Mouse (Mus musculus) G1E (cell line): ENCODE measurements around the gene Crlf1. TPM values are rescaled to one million over a fixed set of nuclear protein-coding genes. Genes with fewer than 3 reads are reported as not detected.

Experiments used
- ATAC-seq: 2 replicates; pipeline ENCODE4 v1.8.0; 2016; ENCODE audit warnings: mild to moderate bottlenecking; ENCODE audit not compliant: insufficient number of reproducible peaks, poor library complexity, low FRiP score, severe bottlenecking; ENCODE audit errors: extremely low read depth
- DNase-seq: peaks from one replicate; pipeline ENCODE4 v3.0.0; 2012; ENCODE audit warnings: low spot score
- H3K27me3 ChIP-seq: 2 replicates; pipeline ENCODE4 v1.6.1; 2012; ENCODE audit warnings: mild to moderate bottlenecking, low read length, inconsistent platforms; ENCODE audit not compliant: insufficient read depth
- H3K36me3 ChIP-seq: replicated peaks from 2 replicates; pipeline ENCODE3; 2012; ENCODE audit warnings: mild to moderate bottlenecking, inconsistent platforms
- H3K4me1 ChIP-seq: 2 replicates; pipeline ENCODE4 v1.6.1; 2012; ENCODE audit warnings: low read depth, low read length, inconsistent platforms, mixed read lengths; ENCODE audit not compliant: insufficient read depth
- H3K4me3 ChIP-seq: 2 replicates; pipeline ENCODE4 v1.5.1; 2012; ENCODE audit warnings: low read depth, mild to moderate bottlenecking, inconsistent platforms, low read length, moderate library complexity, mixed read lengths
- H3K9me3 ChIP-seq: replicated peaks from 2 replicates; pipeline ENCODE4 v1.6.1; 2012; ENCODE audit warnings: inconsistent platforms
- CTCF ChIP-seq: IDR thresholded peaks from 2 replicates; pipeline ENCODE4 v1.5.1; 2012; ENCODE audit warnings: low read depth, low read length, inconsistent platforms, mixed read lengths
- GATA1 ChIP-seq: IDR thresholded peaks from 2 replicates; pipeline ENCODE4 v1.6.1; 2012; ENCODE audit warnings: borderline replicate concordance, low read length, inconsistent platforms, mixed read lengths
- GATA2 ChIP-seq: IDR thresholded peaks from 2 replicates; pipeline ENCODE4 v1.6.1; 2012; ENCODE audit warnings: low read depth, low read length, inconsistent platforms, borderline replicate concordance
- POLR2AphosphoS5 ChIP-seq: IDR thresholded peaks from 2 replicates; pipeline ENCODE4 v1.6.1; 2012; ENCODE audit warnings: low read depth, low read length, inconsistent platforms; ENCODE audit not compliant: insufficient replicate concordance
- TAL1 ChIP-seq: conservative IDR thresholded peaks from 2 replicates; pipeline ENCODE4 v1.6.1; 2012; ENCODE audit warnings: low read depth, low read length, inconsistent platforms, mixed read lengths
- polyA plus RNA-seq: library from polyadenylated mRNA; stranded (reverse); fragments of >175 nt; gene quantifications from 2 replicates; pipeline ENCODE4 v1.2.3, GENCODE M21; 2012
- total RNA-seq, 2 experiments: library from RNA; stranded (forward) in 1 of 2; stranded (reverse) in 1 of 2; fragments of 200-1000 nt in 1 of 2; fragments of >200 nt in 1 of 2; fragmentation: Nextera tagmentation in 1 of 2; gene quantifications; 2 replicates each; pipeline ENCODE4 v1.2.3; 2014 to 2017

Crlf1 gene
- total and polyA plus RNA-seq, 3 experiments, result not detected

DNA sequence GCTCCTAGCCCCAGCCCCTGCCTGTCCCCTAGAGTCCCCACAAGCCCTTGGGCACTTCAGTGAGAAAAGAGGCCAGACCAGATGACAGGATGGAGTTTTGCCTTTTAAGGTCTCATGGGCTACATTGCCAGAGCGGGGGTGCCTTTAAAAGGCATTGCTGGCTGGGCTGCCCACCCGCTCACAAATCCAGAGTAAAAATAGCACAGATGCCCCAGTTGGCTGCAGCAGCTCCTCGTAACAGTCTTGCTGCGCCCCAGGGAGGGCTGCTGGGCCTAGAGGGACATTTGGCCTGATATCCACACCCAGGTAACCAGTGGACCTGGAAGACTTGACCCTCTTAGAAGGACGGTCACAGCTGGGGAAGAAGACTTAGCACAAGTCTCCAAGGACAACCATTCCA, 39.1 kb upstream of the Crlf1 start:
- Histone ChIP-seq H3K36me3 (peaks cover 95% of the 10 kb centered on the region), H3K4me3 (no peak overlapping the region), H3K27me3 (peaks cover 5% of the 10 kb centered on the region; the same call in 1 of the 2 replicates), H3K9me3 (peaks cover 7% of the 10 kb centered on the region), H3K4me1 (peaks cover 74% of the 10 kb centered on the region)
- no peak for DNase-seq
- no peak for ATAC-seq
- TF ChIP-seq TAL1 (no peak), POLR2AphosphoS5 (no peak), CTCF (no peak), GATA2 (no peak), GATA1 (no peak)

GRCm38 (mm10) chr8:70456996-70457395, 36.0 kb upstream of the Crlf1 start:
- peaks cover 55% of the 10 kb centered on the region for H3K4me1 ChIP-seq
- no peak for TF ChIP-seq GATA2
- no peak for TF ChIP-seq POLR2AphosphoS5
- no peak for TF ChIP-seq GATA1
- no peak for TF ChIP-seq TAL1
- no peak for TF ChIP-seq CTCF
- peaks cover 12% of the 10 kb centered on the region for H3K9me3 ChIP-seq
- H3K36me3 ChIP-seq, result peaks cover 94% of the 10 kb centered on the region
- no peak overlapping the region for H3K4me3 ChIP-seq
- ATAC-seq (no peak), DNase-seq (no peak)
- peaks cover 4% of the 10 kb centered on the region; the same call in 1 of the 2 replicates for H3K27me3 ChIP-seq

- Histone ChIP-seq H3K9me3 (peaks cover 7% of the 10 kb centered on the region), H3K4me3 (no peak overlapping the region), H3K27me3 (no peaks in the 10 kb centered on the region), H3K36me3 (peaks cover 94% of the 10 kb centered on the region), H3K4me1 (peaks cover 49% of the 10 kb centered on the region)
- no peak for DNase-seq
- ATAC-seq, result no peak
- TF ChIP-seq GATA2, result no peak
- no peak for TF ChIP-seq CTCF
- no peak for TF ChIP-seq TAL1
- TF ChIP-seq POLR2AphosphoS5, result no peak
- TF ChIP-seq GATA1, result no peak
Measured at GRCm38 (mm10) chr8:70457882-70458281, 35.1 kb upstream of the Crlf1 start.

DNA sequence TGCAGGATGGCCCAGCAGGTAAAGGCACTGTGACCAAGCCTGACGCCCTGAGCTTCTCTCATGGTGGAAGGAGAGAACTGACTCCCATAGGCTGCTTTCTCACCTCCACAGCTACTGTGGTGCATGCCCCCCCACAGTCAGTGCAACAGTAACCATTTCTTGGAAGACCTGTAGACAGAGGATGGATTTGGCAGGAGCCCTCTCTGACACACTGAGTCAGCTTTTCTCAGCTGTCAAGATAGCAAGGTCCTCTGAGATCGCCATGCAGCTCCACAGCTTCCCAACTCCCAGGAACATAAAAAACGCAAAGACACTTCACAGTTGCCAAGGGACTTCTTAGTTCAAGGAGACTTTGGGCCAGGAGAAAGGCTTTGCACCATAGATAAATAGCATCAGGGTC, 34.5 kb upstream of the Crlf1 start:
- H3K4me3 ChIP-seq, result no peak overlapping the region
- DNase-seq, result no peak
- H3K4me1 ChIP-seq, result peaks cover 45% of the 10 kb centered on the region
- TF ChIP-seq POLR2AphosphoS5, result no peak
- H3K9me3 ChIP-seq, result peaks cover 7% of the 10 kb centered on the region
- H3K27me3 ChIP-seq, result no peaks in the 10 kb centered on the region
- peaks cover 92% of the 10 kb centered on the region for H3K36me3 ChIP-seq
- ATAC-seq, result no peak

GRCm38 (mm10) chr8:70459636-70460035, 33.3 kb upstream of the Crlf1 start:
- ATAC-seq (no peak), DNase-seq (no peak)
- Histone ChIP-seq H3K4me3 (no peak overlapping the region), H3K36me3 (peaks cover 92% of the 10 kb centered on the region), H3K9me3 (peaks cover 7% of the 10 kb centered on the region), H3K27me3 (no peaks in the 10 kb centered on the region), H3K4me1 (peaks cover 41% of the 10 kb centered on the region)
- TF ChIP-seq CTCF (no peak), GATA1 (no peak), POLR2AphosphoS5 (no peak), GATA2 (no peak), TAL1 (no peak)

- Histone ChIP-seq H3K4me1 (peaks cover 43% of the 10 kb centered on the region), H3K27me3 (no peaks in the 10 kb centered on the region), H3K4me3 (no peak overlapping the region), H3K36me3 (peaks cover 94% of the 10 kb centered on the region), H3K9me3 (peaks cover 7% of the 10 kb centered on the region)
- no peak for TF ChIP-seq POLR2AphosphoS5
- TF ChIP-seq CTCF, result no peak
- TF ChIP-seq GATA1, result no peak
- no peak for TF ChIP-seq GATA2
- DNase-seq, result no peak
- no peak for ATAC-seq
Measured at GRCm38 (mm10) chr8:70460199-70460598, 32.8 kb upstream of the Crlf1 start.

DNA sequence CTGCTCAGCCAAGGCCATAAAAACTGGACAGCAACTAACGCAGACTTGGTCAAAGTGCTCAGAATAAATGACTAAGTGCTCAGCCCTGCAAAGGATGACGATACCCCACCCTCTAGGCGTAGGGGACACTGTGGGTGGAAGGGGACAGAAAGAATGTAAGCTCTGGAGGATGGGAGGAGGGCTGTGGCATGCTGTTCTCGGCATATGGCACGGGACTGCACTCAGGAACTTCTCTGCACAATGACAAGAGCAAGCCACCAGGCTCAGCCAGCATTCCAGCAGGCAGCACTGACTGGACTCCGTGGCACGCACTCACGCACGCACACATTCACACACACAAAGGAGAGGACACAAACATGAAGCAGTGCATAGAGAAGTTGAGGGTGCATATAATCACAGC, 32.4 kb upstream of the Crlf1 start:
- no peak overlapping the region for H3K4me3 ChIP-seq
- DNase-seq, result no peak
- peaks cover 94% of the 10 kb centered on the region for H3K36me3 ChIP-seq
- H3K4me1 ChIP-seq, result peaks cover 43% of the 10 kb centered on the region
- H3K27me3 ChIP-seq, result no peaks in the 10 kb centered on the region
- H3K9me3 ChIP-seq, result peaks cover 7% of the 10 kb centered on the region
- no peak for ATAC-seq
- no peak for TF ChIP-seq POLR2AphosphoS5
- TF ChIP-seq GATA2, result no peak
- TF ChIP-seq GATA1, result no peak
- TF ChIP-seq TAL1, result no peak
- no peak for TF ChIP-seq CTCF
